Mouse (Mus musculus): ENCODE data around the gene Ppia. TPM values are rescaled to one million over a fixed set of nuclear protein-coding genes. Genes with fewer than 3 reads are reported as not detected.
"Not testable (repeated sequence)": the region's sequence is repeated elsewhere in the genome, so short reads cannot be mapped to it uniquely, and the experiment has no call there.

The Ppia gene
- polyA plus RNA-seq, 1 experiment from 2014 or later: 4,592 TPM

GRCm38 (mm10) chr11:6410050-6410602 is 5.1 kb upstream of the Ppia start:
- H3K4me2 ChIP-seq (ENCODE audit: low read length): no peak overlapping the region
- DNase-seq (ENCODE audit: low spot score) (no peak), ATAC-seq (no peak)
- no peaks in the 10 kb centered on the region for H3K27me3 ChIP-seq (replicated peaks; ENCODE audit: control insufficient read depth, insufficient read depth, low read length)
- H3K4me1 ChIP-seq (ENCODE audit: control insufficient read depth, insufficient read depth, low read length): peaks cover 2% of the 10 kb centered on the region; the same call in 1 of the 2 replicates
- WGBS: 42% methylated on average over 5 of the region's 5 CpGs
- H3K9me3 ChIP-seq (replicated peaks; ENCODE audit: control insufficient read depth, low read length): no peaks in the 10 kb centered on the region
- no peak overlapping the region for H3K27ac ChIP-seq (ENCODE audit: low read depth, low read length)
- no peak overlapping the region for H3K4me3 ChIP-seq (ENCODE audit: low read depth, low read length)
- peaks cover 22% of the 10 kb centered on the region for H3K36me3 ChIP-seq (ENCODE audit: control insufficient read depth, insufficient read depth, low read length)
- no peak overlapping the region for H3K9ac ChIP-seq (ENCODE audit: low read length)

- H3K4me2 ChIP-seq (ENCODE audit: low read length); H3K27ac ChIP-seq (ENCODE audit: low read depth, low read length); ATAC-seq; H3K4me1 ChIP-seq (ENCODE audit: control insufficient read depth, insufficient read depth, low read length); H3K4me3 ChIP-seq (ENCODE audit: low read depth, low read length); DNase-seq (ENCODE audit: low spot score); H3K9me3 ChIP-seq (replicated peaks; ENCODE audit: control insufficient read depth, low read length); H3K9ac ChIP-seq (ENCODE audit: low read length); H3K27me3 ChIP-seq (replicated peaks; ENCODE audit: control insufficient read depth, insufficient read depth, low read length): not testable (repeated sequence)
- 91% methylated on average over 5 of the region's 5 CpGs for WGBS
- peaks cover 16% of the 10 kb centered on the region for H3K36me3 ChIP-seq (ENCODE audit: control insufficient read depth, insufficient read depth, low read length)
Observed at GRCm38 (mm10) chr11:6410755-6411154, 4.5 kb upstream of the Ppia start.

DNA sequence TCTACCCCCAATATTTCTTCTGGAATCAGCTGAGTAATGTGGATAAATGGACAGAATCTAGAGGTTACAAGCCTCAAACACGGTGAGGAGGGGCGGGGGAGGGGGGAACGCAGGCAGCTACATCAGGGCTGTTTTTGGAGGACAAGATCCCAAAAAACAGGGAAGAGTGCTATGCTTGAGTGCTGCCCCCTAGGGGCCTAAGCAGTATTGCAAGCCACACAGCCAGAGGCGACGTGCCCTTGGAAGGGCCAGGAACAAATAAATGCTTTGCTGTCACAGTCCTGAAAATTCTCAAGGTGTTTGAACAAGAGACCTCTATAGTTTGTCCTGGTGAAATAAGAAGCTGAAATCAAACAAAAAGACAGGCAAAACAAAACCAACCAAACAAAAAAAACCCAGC is 3.6 kb upstream of the Ppia start:
- Histone ChIP-seq H3K9ac (ENCODE audit: low read length) (no peak overlapping the region), H3K4me1 (ENCODE audit: control insufficient read depth, insufficient read depth, low read length) (peaks cover 4% of the 10 kb centered on the region; the same call in 1 of the 2 replicates), H3K4me2 (ENCODE audit: low read length) (no peak overlapping the region), H3K27ac (ENCODE audit: low read depth, low read length) (no peak overlapping the region), H3K27me3 (replicated peaks; ENCODE audit: control insufficient read depth, insufficient read depth, low read length) (no peaks in the 10 kb centered on the region), H3K9me3 (replicated peaks; ENCODE audit: control insufficient read depth, low read length) (no peaks in the 10 kb centered on the region), H3K36me3 (ENCODE audit: control insufficient read depth, insufficient read depth, low read length) (peaks cover 7% of the 10 kb centered on the region; the same call in 1 of the 2 replicates), H3K4me3 (ENCODE audit: low read depth, low read length) (no peak overlapping the region)
- 1% methylated on average over 5 of the region's 5 CpGs for whole genome bisulfite sequencing
- ATAC-seq (no peak), DNase-seq (ENCODE audit: low spot score) (peak; percentile 72)

GRCm38 (mm10) chr11:6413264-6413663 is 2.0 kb upstream of the Ppia start:
- H3K9me3 ChIP-seq (replicated peaks; ENCODE audit: control insufficient read depth, low read length): no peaks in the 10 kb centered on the region
- no peak overlapping the region for H3K4me3 ChIP-seq (ENCODE audit: low read depth, low read length)
- DNase-seq (ENCODE audit: low spot score) (no peak), ATAC-seq (no peak)
- WGBS: 96% methylated on average over 9 of the region's 12 CpGs
- peaks cover under 1% of the 10 kb centered on the region; the same call in 1 of the 2 replicates for H3K36me3 ChIP-seq (ENCODE audit: control insufficient read depth, insufficient read depth, low read length)
- no peak overlapping the region for H3K27ac ChIP-seq (ENCODE audit: low read depth, low read length)
- H3K9ac ChIP-seq (ENCODE audit: low read length): no peak overlapping the region
- H3K4me1 ChIP-seq (ENCODE audit: control insufficient read depth, insufficient read depth, low read length): peaks cover 15% of the 10 kb centered on the region
- H3K27me3 ChIP-seq (replicated peaks; ENCODE audit: control insufficient read depth, insufficient read depth, low read length): no peaks in the 10 kb centered on the region
- H3K4me2 ChIP-seq (ENCODE audit: low read length): no peak overlapping the region

DNA sequence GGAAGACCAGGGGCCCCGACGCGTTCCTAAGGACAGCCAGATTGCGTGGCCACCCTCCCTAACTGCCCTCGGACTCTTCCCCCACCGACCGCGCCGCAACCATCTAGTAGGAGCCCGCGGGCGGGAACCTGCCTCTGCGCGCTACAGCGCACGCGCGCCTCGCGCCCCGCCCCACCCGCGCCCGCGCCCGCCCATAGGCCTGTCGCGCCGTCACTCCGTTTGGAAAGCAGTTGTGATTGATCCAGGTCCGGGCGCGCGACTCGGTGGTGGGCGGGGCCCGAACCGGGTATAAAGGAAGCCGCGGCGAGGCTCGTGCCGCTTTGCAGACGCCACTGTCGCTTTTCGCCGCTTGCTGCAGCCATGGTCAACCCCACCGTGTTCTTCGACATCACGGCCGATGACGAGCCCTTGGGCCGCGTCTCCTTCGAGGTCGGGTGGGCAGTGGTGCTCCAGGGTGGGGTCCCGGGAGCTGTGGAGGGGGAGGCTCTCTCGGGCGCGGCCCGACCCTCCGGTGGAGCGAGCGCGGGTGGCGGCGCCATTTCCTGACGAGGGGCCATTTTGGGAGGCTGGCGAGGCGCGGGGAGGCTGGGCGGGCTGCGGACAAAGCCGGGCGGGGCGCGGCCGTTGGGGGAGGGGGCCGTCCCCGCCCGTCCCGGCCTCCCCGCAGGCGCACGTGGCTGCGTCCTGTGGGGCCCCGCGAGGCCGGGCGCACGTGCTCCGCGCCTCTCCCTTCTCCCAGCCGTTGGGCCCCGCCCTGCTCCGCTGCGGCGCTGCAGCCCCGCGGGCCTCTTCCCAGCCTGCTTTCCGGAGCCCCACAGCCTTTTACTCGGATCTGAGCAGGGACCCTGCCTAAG is 535 bp downstream of the Ppia start:
- WGBS: under 1% methylated on average over 69 of the region's 102 CpGs
- peaks cover 15% of the 10 kb centered on the region for H3K4me1 ChIP-seq (ENCODE audit: control insufficient read depth, insufficient read depth, low read length)
- H3K9me3 ChIP-seq (replicated peaks; ENCODE audit: control insufficient read depth, low read length): no peaks in the 10 kb centered on the region
- H3K27me3 ChIP-seq (replicated peaks; ENCODE audit: control insufficient read depth, insufficient read depth, low read length): no peaks in the 10 kb centered on the region
- DNase-seq (ENCODE audit: low spot score) (peak; percentile 96), ATAC-seq (peak; percentile 95)
- H3K9ac ChIP-seq (ENCODE audit: low read length): peak overlapping the region; percentile 96
- peaks cover 24% of the 10 kb centered on the region for H3K36me3 ChIP-seq (ENCODE audit: control insufficient read depth, insufficient read depth, low read length)
- peak overlapping the region; percentile 86 for H3K4me3 ChIP-seq (ENCODE audit: low read depth, low read length)
- peak overlapping the region; percentile 66 for H3K4me2 ChIP-seq (ENCODE audit: low read length)
- H3K27ac ChIP-seq (ENCODE audit: low read depth, low read length): peak overlapping the region; percentile 96

DNA sequence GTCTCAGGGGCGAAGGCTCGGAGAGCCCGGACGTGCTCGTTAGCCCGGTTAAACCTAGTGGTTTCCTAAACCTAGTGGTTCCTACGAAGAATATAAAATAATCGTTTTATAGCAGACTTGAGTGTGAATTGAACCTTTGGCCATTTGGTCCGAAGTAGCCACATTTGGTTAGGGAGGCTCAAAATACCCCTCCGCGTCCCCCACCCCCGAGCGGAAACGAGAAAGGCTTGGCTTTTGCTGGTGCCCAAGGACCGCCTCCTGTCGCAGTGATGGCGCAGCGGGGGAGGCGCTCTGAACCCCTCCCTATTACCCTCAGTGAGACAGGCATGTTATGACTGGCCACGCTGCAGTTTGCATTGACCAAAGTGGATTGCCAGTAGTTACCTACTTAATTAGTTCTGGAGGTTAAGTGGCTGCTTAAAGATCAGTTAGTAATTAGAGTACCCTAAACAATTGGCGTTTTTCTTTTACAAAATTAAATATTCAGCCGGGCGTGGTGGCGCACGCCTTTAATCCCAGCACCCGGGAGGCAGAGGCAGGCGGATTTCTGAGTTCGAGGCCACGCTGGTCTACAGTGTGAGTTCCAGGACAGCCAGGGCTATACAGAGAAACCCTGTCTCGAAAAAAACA is 1.3 kb downstream of the Ppia start:
- Histone ChIP-seq H3K4me1 (ENCODE audit: control insufficient read depth, insufficient read depth, low read length) (peaks cover 15% of the 10 kb centered on the region), H3K4me3 (ENCODE audit: low read depth, low read length) (peak overlapping the region; percentile 86), H3K27me3 (replicated peaks; ENCODE audit: control insufficient read depth, insufficient read depth, low read length) (no peaks in the 10 kb centered on the region), H3K27ac (ENCODE audit: low read depth, low read length) (peak overlapping the region; percentile 96), H3K36me3 (ENCODE audit: control insufficient read depth, insufficient read depth, low read length) (peaks cover 29% of the 10 kb centered on the region), H3K9me3 (replicated peaks; ENCODE audit: control insufficient read depth, low read length) (no peaks in the 10 kb centered on the region), H3K9ac (ENCODE audit: low read length) (peak overlapping the region; percentile 96), H3K4me2 (ENCODE audit: low read length) (peak overlapping the region; percentile 66)
- WGBS: under 1% methylated on average over 30 of the region's 30 CpGs
- DNase-seq (ENCODE audit: low spot score): peak; percentile 87
- peak; percentile 69 for ATAC-seq

- no peaks in the 10 kb centered on the region for H3K27me3 ChIP-seq (replicated peaks; ENCODE audit: control insufficient read depth, insufficient read depth, low read length)
- no peaks in the 10 kb centered on the region for H3K9me3 ChIP-seq (replicated peaks; ENCODE audit: control insufficient read depth, low read length)
- ATAC-seq: no peak
- peak overlapping the region; percentile 86 for H3K4me3 ChIP-seq (ENCODE audit: low read depth, low read length)
- H3K9ac ChIP-seq (ENCODE audit: low read length): peak overlapping the region; percentile 96; the same call in 1 of the 2 replicates
- peaks cover 34% of the 10 kb centered on the region for H3K36me3 ChIP-seq (ENCODE audit: control insufficient read depth, insufficient read depth, low read length)
- peak overlapping the region; percentile 66 for H3K4me2 ChIP-seq (ENCODE audit: low read length)
- WGBS: 45% methylated on average over 2 of the region's 2 CpGs
- peaks cover 15% of the 10 kb centered on the region for H3K4me1 ChIP-seq (ENCODE audit: control insufficient read depth, insufficient read depth, low read length)
- no peak for DNase-seq (ENCODE audit: low spot score)
- H3K27ac ChIP-seq (ENCODE audit: low read depth, low read length): no peak overlapping the region
Observed at GRCm38 (mm10) chr11:6417069-6417468, 1.8 kb downstream of the Ppia start.

DNA sequence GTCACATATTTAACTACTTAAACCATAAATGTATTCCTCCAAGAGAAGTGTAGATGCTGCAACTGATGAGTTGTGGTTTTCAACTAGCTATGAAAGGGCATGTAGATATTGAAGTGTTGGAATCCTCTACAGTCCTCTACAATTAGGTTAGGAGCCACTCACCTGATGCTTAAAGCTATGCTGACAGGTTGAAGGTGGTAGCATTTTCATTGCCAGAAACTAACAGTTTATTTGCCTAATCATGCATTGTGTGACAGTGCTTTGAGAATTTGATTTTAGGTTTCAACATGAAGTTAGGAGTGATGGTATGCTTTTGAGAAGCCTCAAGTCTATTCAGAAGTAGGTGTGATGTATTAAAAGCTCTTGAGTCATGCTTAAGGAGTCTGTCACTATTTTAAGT is 2.2 kb downstream of the Ppia start:
- Histone ChIP-seq H3K27me3 (replicated peaks; ENCODE audit: control insufficient read depth, insufficient read depth, low read length) (no peaks in the 10 kb centered on the region), H3K4me1 (ENCODE audit: control insufficient read depth, insufficient read depth, low read length) (peaks cover 15% of the 10 kb centered on the region), H3K4me3 (ENCODE audit: low read depth, low read length) (peak overlapping the region; percentile 86), H3K36me3 (ENCODE audit: control insufficient read depth, insufficient read depth, low read length) (peaks cover 39% of the 10 kb centered on the region), H3K9ac (ENCODE audit: low read length) (peak overlapping the region; percentile 0; the same call in 1 of the 2 replicates), H3K4me2 (ENCODE audit: low read length) (peak overlapping the region; percentile 66), H3K9me3 (replicated peaks; ENCODE audit: control insufficient read depth, low read length) (no peaks in the 10 kb centered on the region), H3K27ac (ENCODE audit: low read depth, low read length) (no peak overlapping the region)
- ATAC-seq (no peak), DNase-seq (ENCODE audit: low spot score) (no peak)

All from forebrain, embryonic 14.5 days (tissue).